Mouse (Mus musculus): Measurements from ENCODE around the gene Dnajc5g. TPM values are rescaled to one million over a fixed set of nuclear protein-coding genes. Genes with fewer than 3 reads are reported as not detected.

The Dnajc5g gene
- polyA plus RNA-seq, 1 experiment from 2014 or later = not detected

- H3K36me3 ChIP-seq = peaks cover 13% of the 10 kb centered on the region
- H3K27ac ChIP-seq = no peak overlapping the region
- no peak overlapping the region for H3K4me3 ChIP-seq
- ATAC-seq (replicated peaks; ENCODE audit: insufficient number of reproducible peaks, insufficient read depth, low FRiP score, low read depth) = no peak
- H3K4me2 ChIP-seq = no peak overlapping the region
- no peaks in the 10 kb centered on the region for H3K9me3 ChIP-seq (replicated peaks)
- no peaks in the 10 kb centered on the region for H3K27me3 ChIP-seq
- peaks cover 26% of the 10 kb centered on the region for H3K4me1 ChIP-seq (replicated peaks)
- 62% methylated on average over 3 of the region's 3 CpGs for WGBS
- no peak overlapping the region for H3K9ac ChIP-seq
These were observed 45.7 kb downstream of the Dnajc5g start for GRCm38 (mm10) chr5:31151746-31152145.

GRCm38 (mm10) chr5:31153516-31154151 lies 47.5 kb downstream of the Dnajc5g start:
- H3K9ac ChIP-seq = peak overlapping the region; percentile 68
- H3K4me3 ChIP-seq = peak overlapping the region; percentile 77
- H3K9me3 ChIP-seq (replicated peaks) = no peaks in the 10 kb centered on the region
- peak overlapping the region; percentile 78 for H3K27ac ChIP-seq
- WGBS = 29% methylated on average over 6 of the region's 6 CpGs
- peaks cover 32% of the 10 kb centered on the region for H3K36me3 ChIP-seq
- peak overlapping the region; percentile 79 for H3K4me2 ChIP-seq
- 0 out of 2 replicates have a peak, but pooled peaks have one; percentile 12 for ATAC-seq (replicated peaks; ENCODE audit: insufficient number of reproducible peaks, insufficient read depth, low FRiP score, low read depth)
- H3K27me3 ChIP-seq = no peaks in the 10 kb centered on the region
- H3K4me1 ChIP-seq (replicated peaks) = peaks cover 26% of the 10 kb centered on the region

- WGBS = under 1% methylated on average over 19 of the region's 19 CpGs
These were observed 48.1 kb downstream of the Dnajc5g start, which contains the start of gene Mpv17 for GRCm38 (mm10) chr5:31154152-31154553. Mpv17 (minus strand) TSS chr5:31154251.

More at GRCm38 (mm10) chr5:31154152-31154553, 48.1 kb downstream of the Dnajc5g start, which contains the start of gene Mpv17:
- Histone ChIP-seq H3K27ac (peak within 1 kb of the TSS; percentile 78), H3K4me2 (peak within 1 kb of the TSS; percentile 79), H3K36me3 (peaks cover 37% of the 10 kb centered on the region), H3K4me1 (replicated peaks) (peaks cover 26% of the 10 kb centered on the region), H3K27me3 (no peaks in the 10 kb centered on the region), H3K9ac (peak within 1 kb of the TSS; percentile 68), H3K4me3 (peak within 1 kb of the TSS; percentile 77), H3K9me3 (replicated peaks) (no peaks in the 10 kb centered on the region)
- ATAC-seq (replicated peaks; ENCODE audit: insufficient number of reproducible peaks, insufficient read depth, low FRiP score, low read depth) = peak; percentile 93

Other genes starting within 250 kb of the Dnajc5g start
- gene Tmem214, start 238.3 kb upstream of the Dnajc5g start, polyA plus RNA-seq (2015; fragmentation: Nextera tagmentation; extraction: Ambion mirVana) = 57.5 and 67.2 TPM in 2 replicates
- 8.9 and 11.9 TPM in 2 replicates for gene Agbl5, start 217.6 kb upstream of the Dnajc5g start, polyA plus RNA-seq (2015; fragmentation: Nextera tagmentation; extraction: Ambion mirVana)
- 372 and 381 TPM in 2 replicates for gene Ost4, start 198.5 kb upstream of the Dnajc5g start, polyA plus RNA-seq (2015; fragmentation: Nextera tagmentation; extraction: Ambion mirVana)
- gene Emilin1, start 192.9 kb upstream of the Dnajc5g start, polyA plus RNA-seq (2015; fragmentation: Nextera tagmentation; extraction: Ambion mirVana) = 125 and 179 TPM in 2 replicates
- 12.4 and 13.9 TPM in 2 replicates for gene Khk, start 184.9 kb upstream of the Dnajc5g start, polyA plus RNA-seq (2015; fragmentation: Nextera tagmentation; extraction: Ambion mirVana)
- gene Cgref1, start 160.7 kb upstream of the Dnajc5g start, polyA plus RNA-seq (2015; fragmentation: Nextera tagmentation; extraction: Ambion mirVana) = 2.4 and 4.2 TPM in 2 replicates
- 74.4 and 99.1 TPM in 2 replicates for gene Preb, start 145.9 kb upstream of the Dnajc5g start, polyA plus RNA-seq (2015; fragmentation: Nextera tagmentation; extraction: Ambion mirVana)
- gene Tcf23, start 137.6 kb upstream of the Dnajc5g start, polyA plus RNA-seq (2015; fragmentation: Nextera tagmentation; extraction: Ambion mirVana) = 0.09 and 0.15 TPM in 2 replicates
- 116 and 118 TPM in 2 replicates for gene Atraid, start 58.0 kb upstream of the Dnajc5g start, polyA plus RNA-seq (2015; fragmentation: Nextera tagmentation; extraction: Ambion mirVana)
- gene Slc5a6, start 57.4 kb upstream of the Dnajc5g start, polyA plus RNA-seq (2015; fragmentation: Nextera tagmentation; extraction: Ambion mirVana) = 5.8 and 9.3 TPM in 2 replicates
- 11.0 and 19.0 TPM in 2 replicates for gene Cad, start 51.5 kb upstream of the Dnajc5g start, polyA plus RNA-seq (2015; fragmentation: Nextera tagmentation; extraction: Ambion mirVana)
- 0.25 and 0.36 TPM in 2 replicates for gene Slc30a3, start 2.0 kb downstream of the Dnajc5g start, polyA plus RNA-seq (2015; fragmentation: Nextera tagmentation; extraction: Ambion mirVana)
- gene Trim54, start 10.4 kb downstream of the Dnajc5g start, polyA plus RNA-seq (2015; fragmentation: Nextera tagmentation; extraction: Ambion mirVana) = 8.0 and 9.9 TPM in 2 replicates
- not detected in 2 replicates for gene Ucn, start 32.5 kb downstream of the Dnajc5g start, polyA plus RNA-seq (2015; fragmentation: Nextera tagmentation; extraction: Ambion mirVana)
- gene Mpv17, start 48.0 kb downstream of the Dnajc5g start, polyA plus RNA-seq (2015; fragmentation: Nextera tagmentation; extraction: Ambion mirVana) = 77.0 and 83.6 TPM in 2 replicates
- gene Gm29609, start 73.6 kb downstream of the Dnajc5g start, polyA plus RNA-seq (2015; fragmentation: Nextera tagmentation; extraction: Ambion mirVana) = 0.63 and 2.1 TPM in 2 replicates
- 37.2 and 44.8 TPM in 2 replicates for gene Gtf3c2, start 73.9 kb downstream of the Dnajc5g start, polyA plus RNA-seq (2015; fragmentation: Nextera tagmentation; extraction: Ambion mirVana)
- gene Snx17, start 86.9 kb downstream of the Dnajc5g start, polyA plus RNA-seq (2015; fragmentation: Nextera tagmentation; extraction: Ambion mirVana) = 107 and 117 TPM in 2 replicates
- 51.8 and 64.7 TPM in 2 replicates for gene Eif2b4, start 87.1 kb downstream of the Dnajc5g start, polyA plus RNA-seq (2015; fragmentation: Nextera tagmentation; extraction: Ambion mirVana)
- 5.4 and 8.0 TPM in 2 replicates for gene Zfp513, start 96.0 kb downstream of the Dnajc5g start, polyA plus RNA-seq (2015; fragmentation: Nextera tagmentation; extraction: Ambion mirVana)
- gene Ppm1g, start 114.4 kb downstream of the Dnajc5g start, polyA plus RNA-seq (2015; fragmentation: Nextera tagmentation; extraction: Ambion mirVana) = 81.4 and 103 TPM in 2 replicates
- 109 and 131 TPM in 2 replicates for gene Nrbp1, start 134.6 kb downstream of the Dnajc5g start, polyA plus RNA-seq (2015; fragmentation: Nextera tagmentation; extraction: Ambion mirVana)
- gene Gm9970, start 134.9 kb downstream of the Dnajc5g start, polyA plus RNA-seq (2015; fragmentation: Nextera tagmentation; extraction: Ambion mirVana) = 0.25 and 0.28 TPM in 2 replicates
- 3.0 and 7.0 TPM in 2 replicates for gene Krtcap3, start 145.4 kb downstream of the Dnajc5g start, polyA plus RNA-seq (2015; fragmentation: Nextera tagmentation; extraction: Ambion mirVana)
- 22.3 and 22.7 TPM in 2 replicates for gene Ift172, start 184.8 kb downstream of the Dnajc5g start, polyA plus RNA-seq (2015; fragmentation: Nextera tagmentation; extraction: Ambion mirVana)
- gene Fndc4, start 189.8 kb downstream of the Dnajc5g start, polyA plus RNA-seq (2015; fragmentation: Nextera tagmentation; extraction: Ambion mirVana) = 16.4 and 24.1 TPM in 2 replicates
- gene Gckr, start 191.2 kb downstream of the Dnajc5g start, polyA plus RNA-seq (2015; fragmentation: Nextera tagmentation; extraction: Ambion mirVana) = 0.09 and 0.30 TPM in 2 replicates